Mouse (Mus musculus) liver, postnatal 0 days (tissue): ENCODE measurements around the gene Ankrd6.

Experiments used
- CTCF ChIP-seq: sonication (generic); IDR thresholded peaks from 2 replicates; pipeline ENCODE4 v1.5.1; 2016; ENCODE audit warnings: antibody characterized with exemption, low read depth
- EP300 ChIP-seq: IDR thresholded peaks from 2 replicates; pipeline ENCODE4 v1.6.1; 2016; ENCODE audit warnings: antibody characterized with exemption, low read depth, mild to moderate bottlenecking

- no peak for TF ChIP-seq CTCF
- no peak for TF ChIP-seq EP300
Measured at GRCm38 (mm10) chr4:32907631-32908030, 43.0 kb downstream of the Ankrd6 start.
